Mouse (Mus musculus): ENCODE measurements around the gene Tysnd1. TPM values are rescaled to one million over a fixed set of nuclear protein-coding genes. Genes with fewer than 3 reads are reported as not detected.

The Tysnd1 gene
- polyA plus RNA-seq, 1 experiment from 2014 or later, result 28.9 TPM

DNA sequence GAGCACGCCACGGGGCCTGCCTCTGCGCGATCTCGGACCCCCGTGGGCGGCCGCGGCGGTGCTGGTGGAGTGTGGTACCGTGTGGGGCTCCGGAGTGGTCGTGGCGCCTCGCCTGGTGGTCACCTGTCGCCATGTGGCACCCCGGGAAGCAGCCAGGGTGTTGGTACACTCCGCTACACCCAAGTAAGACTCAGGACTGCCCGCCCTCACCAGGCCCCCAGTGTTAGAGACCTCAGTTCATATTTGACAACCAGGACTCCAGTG is 1.2 kb downstream of the Tysnd1 start:
- Histone ChIP-seq H3K9ac (peak overlapping the region; percentile 75), H3K27ac (no peak overlapping the region), H3K9me3 (no peaks in the 10 kb centered on the region), H3K4me1 (peaks cover 23% of the 10 kb centered on the region), H3K36me3 (replicated peaks) (peaks cover 30% of the 10 kb centered on the region), H3K27me3 (no peaks in the 10 kb centered on the region), H3K4me3 (replicated peaks) (peak overlapping the region; percentile 92), H3K4me2 (peak overlapping the region; percentile 99)
- no peak for ATAC-seq (ENCODE audit: low FRiP score)
- 17% methylated on average over 19 of the region's 19 CpGs for WGBS

DNA sequence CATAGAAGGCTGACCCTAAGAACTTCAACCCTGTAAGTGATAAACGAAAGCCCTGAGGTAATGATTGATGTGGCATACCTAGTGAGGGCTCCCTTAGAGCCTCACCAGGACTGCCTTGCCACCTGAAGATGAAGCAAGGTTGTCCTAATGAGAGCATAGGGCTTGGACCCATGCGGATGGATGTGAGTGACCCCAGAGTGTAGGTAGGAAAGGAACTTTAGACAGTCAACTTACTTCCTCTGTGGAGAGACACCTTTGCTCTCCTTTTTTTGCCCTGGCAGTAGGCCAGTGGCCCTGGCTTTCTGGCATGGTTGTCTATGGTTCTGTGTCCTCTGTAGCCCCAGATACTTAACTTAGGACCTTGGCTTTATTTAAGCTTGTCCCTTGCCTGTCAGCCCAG is 1.7 kb downstream of the Tysnd1 start:
- Histone ChIP-seq H3K4me1 (peaks cover 23% of the 10 kb centered on the region), H3K4me2 (peak overlapping the region; percentile 99), H3K27me3 (no peaks in the 10 kb centered on the region), H3K36me3 (replicated peaks) (peaks cover 31% of the 10 kb centered on the region), H3K9ac (peak overlapping the region; percentile 75; the same call in 1 of the 2 replicates), H3K27ac (no peak overlapping the region), H3K4me3 (replicated peaks) (peak overlapping the region; percentile 92), H3K9me3 (no peaks in the 10 kb centered on the region)
- 91% methylated on average over 2 of the region's 2 CpGs for WGBS
- no peak for ATAC-seq (ENCODE audit: low FRiP score)

DNA sequence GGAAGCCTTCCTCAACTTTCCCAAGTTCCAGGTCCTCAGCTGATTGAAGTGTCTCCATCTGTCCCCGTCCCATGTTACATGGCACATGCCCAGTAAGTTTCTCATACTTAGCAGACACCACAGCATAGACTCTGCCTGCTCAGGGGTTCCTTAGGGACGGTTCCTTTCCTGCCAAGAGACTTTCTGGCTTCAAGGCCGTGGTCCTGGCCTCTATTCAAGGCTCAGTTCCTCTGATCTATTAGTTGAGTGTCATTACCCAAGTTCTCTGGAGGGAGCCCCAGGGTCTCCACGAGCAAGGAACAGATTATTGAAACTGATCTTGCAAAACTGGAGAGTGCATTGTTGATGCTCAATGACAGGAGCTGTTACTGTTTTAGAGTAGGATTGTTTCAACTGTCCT is 9.3 kb downstream of the Tysnd1 start:
- H3K4me1 ChIP-seq, result no peaks in the 10 kb centered on the region
- no peak overlapping the region for H3K4me2 ChIP-seq
- no peak for ATAC-seq (ENCODE audit: low FRiP score)
- no peaks in the 10 kb centered on the region for H3K9me3 ChIP-seq
- no peaks in the 10 kb centered on the region for H3K27me3 ChIP-seq
- H3K9ac ChIP-seq, result no peak overlapping the region
- WGBS, result 76% methylated on average over 4 of the region's 4 CpGs
- H3K4me3 ChIP-seq (replicated peaks), result no peak overlapping the region
- no peak overlapping the region for H3K27ac ChIP-seq
- peaks cover 24% of the 10 kb centered on the region for H3K36me3 ChIP-seq (replicated peaks)

DNA sequence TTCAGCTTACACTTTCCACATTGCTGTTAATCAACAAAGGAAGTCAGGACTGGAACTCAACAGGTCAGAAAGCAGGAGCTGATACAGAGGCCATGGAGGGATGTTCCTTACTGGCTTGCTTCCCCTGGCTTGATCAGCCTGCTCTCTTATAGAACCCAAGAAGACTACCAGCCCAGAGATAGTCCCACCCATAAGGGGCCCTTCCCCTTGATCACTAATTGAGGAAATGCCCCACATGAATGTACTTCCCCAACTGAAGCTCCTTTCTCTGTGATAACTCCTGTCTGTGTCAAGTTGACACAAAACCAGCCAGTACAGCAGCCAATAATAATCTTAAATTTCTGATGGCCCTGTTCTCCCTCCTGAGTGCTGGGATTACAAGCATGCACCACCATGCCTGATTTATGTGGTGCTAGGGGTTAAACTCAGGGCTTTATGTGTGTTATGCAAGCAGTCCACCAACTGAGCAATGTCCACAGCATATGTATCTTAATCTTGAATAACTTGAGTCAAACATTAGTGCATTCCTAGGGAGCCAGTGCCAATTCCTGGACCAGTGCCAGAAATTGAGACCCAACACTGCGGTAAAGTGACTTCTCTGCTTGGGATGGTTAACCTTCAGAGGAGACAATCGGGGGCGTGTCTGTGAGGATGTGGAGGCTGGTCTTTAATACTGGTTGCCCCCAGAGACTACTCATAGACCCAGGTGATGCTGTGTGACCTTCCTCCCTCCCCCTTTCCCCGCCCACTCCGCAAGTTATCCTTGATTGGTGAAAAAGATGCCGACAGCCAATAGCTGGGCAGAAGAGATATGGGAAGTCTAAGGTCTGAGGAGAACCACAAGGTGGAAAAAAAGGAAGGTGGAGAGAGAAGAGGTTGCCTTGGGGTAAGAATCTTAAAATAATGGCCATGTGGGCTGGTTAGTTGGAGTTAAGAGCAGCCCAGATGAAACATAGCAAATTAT is 11.4 kb downstream of the Tysnd1 start:
- no peak for ATAC-seq (ENCODE audit: low FRiP score)

DNA sequence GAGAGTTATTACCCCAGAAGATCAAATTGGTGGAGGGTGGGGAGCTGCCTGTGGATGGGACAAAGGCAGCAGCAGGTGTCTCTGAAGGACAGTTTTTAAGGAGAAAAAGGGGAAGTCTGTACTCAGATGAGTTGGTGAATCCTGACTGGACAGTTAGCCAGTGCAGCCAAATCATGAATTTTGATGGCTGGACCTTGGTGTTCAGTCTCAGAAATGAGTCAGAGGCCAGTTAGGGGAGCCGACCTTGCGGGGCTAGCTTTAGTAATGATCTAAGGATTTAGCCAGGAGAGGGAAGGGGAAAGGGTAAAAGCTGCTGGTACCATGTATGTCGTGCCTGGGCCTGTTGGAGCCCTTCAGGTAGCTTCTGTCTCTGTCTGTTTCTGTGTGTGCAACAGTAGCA is 18.3 kb downstream of the Tysnd1 start:
- Histone ChIP-seq H3K9me3 (no peaks in the 10 kb centered on the region), H3K4me1 (peaks cover 9% of the 10 kb centered on the region), H3K9ac (no peak overlapping the region), H3K4me2 (no peak overlapping the region), H3K36me3 (replicated peaks) (no peaks in the 10 kb centered on the region), H3K4me3 (replicated peaks) (no peak overlapping the region), H3K27me3 (peaks cover 35% of the 10 kb centered on the region), H3K27ac (no peak overlapping the region)
- ATAC-seq (ENCODE audit: low FRiP score), result no peak
- WGBS, result 62% methylated on average over 3 of the region's 3 CpGs

More for the DNA sequence above, 11.4 kb downstream of the Tysnd1 start:
- Histone ChIP-seq H3K4me1 (no peaks in the 10 kb centered on the region), H3K27ac (no peak overlapping the region), H3K9me3 (no peaks in the 10 kb centered on the region), H3K4me3 (replicated peaks) (no peak overlapping the region), H3K27me3 (0 out of 2 replicates have a peak, but pooled peaks cover 3% of the 10 kb centered on the region), H3K9ac (no peak overlapping the region), H3K36me3 (replicated peaks) (peaks cover 19% of the 10 kb centered on the region), H3K4me2 (no peak overlapping the region)
- WGBS, result 72% methylated on average over 6 of the region's 6 CpGs

- 94% methylated on average over 4 of the region's 4 CpGs for WGBS
- H3K4me1 ChIP-seq, result peaks cover 9% of the 10 kb centered on the region
- H3K9ac ChIP-seq, result no peak overlapping the region
- H3K4me3 ChIP-seq (replicated peaks), result no peak overlapping the region
- H3K4me2 ChIP-seq, result no peak overlapping the region
- H3K27me3 ChIP-seq, result peaks cover 35% of the 10 kb centered on the region
- no peak overlapping the region for H3K27ac ChIP-seq
- no peak for ATAC-seq (ENCODE audit: low FRiP score)
- H3K9me3 ChIP-seq, result no peaks in the 10 kb centered on the region
- H3K36me3 ChIP-seq (replicated peaks), result no peaks in the 10 kb centered on the region
Measured at GRCm38 (mm10) chr10:61714146-61714545, 18.8 kb downstream of the Tysnd1 start.

DNA sequence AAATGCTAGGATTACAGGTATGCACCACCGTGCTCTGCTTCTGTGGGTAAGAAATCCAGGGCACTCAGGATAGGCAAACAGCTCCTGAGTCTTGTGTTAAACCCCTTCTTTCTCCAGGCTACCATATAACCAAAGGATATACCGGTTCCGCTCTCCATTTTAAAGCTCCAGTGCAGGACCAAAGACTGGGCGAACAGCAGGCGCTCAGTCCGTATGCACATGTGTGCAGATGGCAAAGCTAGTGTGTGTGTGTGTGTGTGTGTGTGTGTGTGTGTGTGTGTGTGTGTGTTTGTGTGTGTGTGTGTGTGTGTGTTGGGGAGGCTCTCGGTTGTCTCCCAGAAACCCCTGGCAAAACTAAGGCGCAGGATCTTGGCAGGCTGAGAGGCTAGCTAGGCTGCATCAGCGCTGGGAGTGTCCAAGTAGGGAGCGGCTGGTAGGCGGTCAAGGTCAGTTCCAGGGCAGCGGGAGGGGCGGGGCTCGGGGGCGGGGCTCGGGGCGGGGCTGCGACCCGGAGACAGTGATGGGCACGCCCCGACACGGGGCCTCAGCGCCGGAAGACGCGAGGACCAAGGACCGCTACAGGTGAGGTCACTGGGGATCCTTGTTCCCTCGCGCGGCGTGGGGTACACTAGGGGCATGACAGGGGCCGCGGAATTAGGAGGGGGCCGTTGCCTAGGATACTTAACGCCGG is 19.6 kb downstream of the Tysnd1 start, which contains the start of gene Aifm2:
TSS of gene Aifm2 (plus strand) at position 493 of the 691 bp plus-strand sequence.
- peaks cover 9% of the 10 kb centered on the region for H3K4me1 ChIP-seq
- H3K4me2 ChIP-seq, result peak within 1 kb of the TSS; percentile 85
- H3K9me3 ChIP-seq, result no peaks in the 10 kb centered on the region
- peaks cover 35% of the 10 kb centered on the region for H3K27me3 ChIP-seq
- ATAC-seq (ENCODE audit: low FRiP score), result peak; percentile 82
- WGBS, result 15% methylated on average over 34 of the region's 36 CpGs
- H3K27ac ChIP-seq, result no peak within 1 kb of the TSS
- H3K9ac ChIP-seq, result peak within 1 kb of the TSS; percentile 61
- peak within 1 kb of the TSS; percentile 53 for H3K4me3 ChIP-seq (replicated peaks)
- H3K36me3 ChIP-seq (replicated peaks), result no peaks in the 10 kb centered on the region

DNA sequence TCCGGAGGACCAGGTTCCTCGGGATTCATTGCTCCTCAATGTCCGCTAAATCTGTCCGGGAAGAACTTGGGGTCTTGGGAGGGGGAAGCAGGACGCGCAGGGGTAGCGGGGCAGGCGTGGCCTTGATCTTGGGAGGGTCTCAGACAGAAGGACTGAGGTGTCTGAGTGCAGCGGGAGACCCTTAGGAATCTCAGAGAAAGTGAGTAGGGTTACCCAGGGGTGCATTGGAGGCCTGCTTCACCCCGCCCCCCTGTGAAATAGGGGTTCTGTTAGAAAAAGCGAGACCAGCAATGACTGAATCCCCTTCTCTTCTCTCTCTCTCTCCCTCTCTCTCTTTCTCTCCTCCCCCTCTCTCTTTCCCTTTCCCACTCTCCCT is 20.1 kb downstream of the Tysnd1 start:
- H3K4me3 ChIP-seq (replicated peaks), result peak overlapping the region; percentile 53
- no peak for ATAC-seq (ENCODE audit: low FRiP score)
- 3% methylated on average over 11 of the region's 11 CpGs for WGBS

DNA sequence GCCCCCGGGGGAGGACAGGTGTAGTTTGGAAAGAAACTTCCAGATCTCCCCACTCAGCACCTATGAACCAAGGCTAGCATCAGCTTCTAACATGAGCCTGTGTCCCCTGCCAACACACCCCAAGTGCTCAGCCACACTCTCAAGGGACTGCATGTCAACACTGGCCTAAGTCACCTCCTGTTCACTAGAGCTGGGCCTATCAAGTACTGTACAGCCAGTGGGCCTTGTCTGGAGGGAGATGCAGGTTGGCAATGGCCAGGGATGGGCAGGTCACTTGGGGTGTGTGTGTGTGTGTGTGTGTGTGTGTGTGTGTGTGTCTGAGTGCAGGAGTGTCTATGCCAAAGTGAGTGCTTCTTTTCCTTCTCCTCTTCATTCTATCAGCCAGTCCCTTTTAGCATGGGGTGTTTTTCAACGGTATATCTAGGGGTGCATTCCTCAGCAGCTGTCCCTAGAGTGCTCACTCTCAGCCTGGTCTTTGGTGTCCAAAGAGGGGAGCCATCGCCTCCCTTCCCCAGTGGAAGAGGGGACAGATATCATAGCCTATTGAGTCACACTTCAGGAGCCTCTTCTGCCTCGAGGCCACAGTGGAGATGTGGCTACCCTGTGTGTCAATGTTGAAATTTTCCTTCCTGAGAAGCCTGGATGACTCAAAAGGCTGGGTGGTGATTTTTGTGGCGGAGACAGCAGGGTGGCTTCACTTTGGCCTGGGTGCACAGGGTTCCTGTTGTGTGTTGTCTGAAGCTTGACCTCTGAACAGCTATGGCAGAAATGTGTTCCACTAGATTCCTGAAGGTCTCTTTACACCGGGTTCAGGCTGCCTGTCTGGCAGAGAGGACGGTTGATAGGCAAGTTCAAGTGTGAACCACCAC is 20.9 kb downstream of the Tysnd1 start:
- Histone ChIP-seq H3K27me3 (peaks cover 32% of the 10 kb centered on the region), H3K4me1 (peaks cover 9% of the 10 kb centered on the region), H3K36me3 (replicated peaks) (no peaks in the 10 kb centered on the region), H3K4me2 (peak overlapping the region; percentile 85; the same call in 1 of the 2 replicates), H3K9me3 (no peaks in the 10 kb centered on the region), H3K9ac (no peak overlapping the region), H3K4me3 (replicated peaks) (no peak overlapping the region), H3K27ac (no peak overlapping the region)
- WGBS, result 84% methylated on average over 7 of the region's 7 CpGs
- no peak for ATAC-seq (ENCODE audit: low FRiP score)

More for the DNA sequence above, 20.1 kb downstream of the Tysnd1 start:
- peak overlapping the region; percentile 85 for H3K4me2 ChIP-seq
- H3K4me1 ChIP-seq, result peaks cover 9% of the 10 kb centered on the region
- peak overlapping the region; percentile 61 for H3K9ac ChIP-seq
- no peak overlapping the region for H3K27ac ChIP-seq
- peaks cover 35% of the 10 kb centered on the region for H3K27me3 ChIP-seq
- H3K9me3 ChIP-seq, result no peaks in the 10 kb centered on the region
- no peaks in the 10 kb centered on the region for H3K36me3 ChIP-seq (replicated peaks)

DNA sequence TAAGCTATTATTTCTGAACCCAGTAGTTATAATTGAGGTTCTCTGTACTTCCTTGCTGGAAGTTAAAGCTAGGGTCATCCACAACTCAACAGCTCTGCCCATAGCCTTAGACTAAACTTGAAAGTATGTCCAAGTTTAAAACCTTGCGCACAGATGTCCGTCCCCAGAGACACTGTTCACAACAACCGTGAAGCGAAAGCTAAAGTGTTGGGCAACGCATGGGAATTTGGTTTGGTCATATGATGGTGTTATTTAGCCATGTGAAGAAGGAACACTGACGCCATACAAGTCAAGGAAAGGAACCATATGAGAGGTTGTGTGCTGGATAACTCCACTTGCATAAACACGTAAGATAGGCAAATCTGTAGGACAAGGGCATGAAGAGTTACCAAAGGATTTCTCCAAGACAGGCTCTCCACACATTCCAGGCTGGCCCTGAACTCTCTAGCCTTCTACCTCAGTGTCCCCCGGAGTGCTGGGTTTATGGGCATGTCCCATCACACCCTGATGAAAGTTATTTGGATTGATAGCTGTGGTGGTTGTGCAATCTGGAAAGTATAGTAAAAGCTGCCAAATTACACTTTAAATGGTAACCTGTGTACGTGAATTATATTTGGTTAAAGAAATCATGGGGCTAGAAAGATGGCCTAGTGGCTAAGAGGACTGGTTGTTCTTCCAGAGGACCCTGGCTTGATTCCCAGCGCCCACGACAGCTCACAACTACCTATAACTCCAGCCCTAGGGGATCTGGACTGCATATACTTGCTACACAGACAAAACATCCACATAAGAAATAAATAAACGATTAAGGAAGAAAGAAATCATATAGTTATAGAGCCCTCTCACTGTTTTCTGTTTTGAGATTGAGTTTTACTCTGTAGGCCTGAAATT is 22.3 kb downstream of the Tysnd1 start:
- ATAC-seq (ENCODE audit: low FRiP score), result no peak
- H3K36me3 ChIP-seq (replicated peaks), result no peaks in the 10 kb centered on the region
- H3K27me3 ChIP-seq, result peaks cover 27% of the 10 kb centered on the region
- H3K9me3 ChIP-seq, result no peaks in the 10 kb centered on the region
- H3K4me3 ChIP-seq (replicated peaks), result no peak overlapping the region
- 90% methylated on average over 12 of the region's 12 CpGs for WGBS
- H3K9ac ChIP-seq, result no peak overlapping the region
- peaks cover 9% of the 10 kb centered on the region for H3K4me1 ChIP-seq
- H3K4me2 ChIP-seq, result no peak overlapping the region
- no peak overlapping the region for H3K27ac ChIP-seq

DNA sequence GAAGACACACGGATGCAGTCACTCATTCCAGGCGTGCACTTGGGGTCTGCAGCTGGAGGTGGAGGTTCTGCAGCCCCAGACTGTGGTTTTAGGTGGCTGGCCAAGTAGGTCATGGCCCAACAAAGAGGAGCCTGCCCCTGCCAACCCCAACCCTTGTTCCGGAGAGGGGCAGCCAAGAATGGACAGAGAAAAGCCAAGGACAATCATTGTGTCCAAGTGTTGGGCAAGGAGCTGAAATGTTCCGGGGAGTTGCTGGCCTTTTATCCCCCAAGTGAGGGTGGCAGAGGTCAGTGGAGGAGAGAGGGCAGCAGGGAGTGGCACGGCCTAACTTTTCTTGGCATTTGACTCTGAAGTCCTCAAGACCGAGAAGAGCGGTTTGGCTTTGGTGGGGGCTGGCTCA is 25.0 kb downstream of the Tysnd1 start:
- 93% methylated on average over 7 of the region's 7 CpGs for WGBS
- Histone ChIP-seq H3K27me3 (peaks cover 14% of the 10 kb centered on the region), H3K4me3 (replicated peaks) (no peak overlapping the region), H3K9ac (no peak overlapping the region), H3K9me3 (no peaks in the 10 kb centered on the region), H3K4me1 (peaks cover 4% of the 10 kb centered on the region), H3K36me3 (replicated peaks) (no peaks in the 10 kb centered on the region), H3K27ac (no peak overlapping the region), H3K4me2 (no peak overlapping the region)
- no peak for ATAC-seq (ENCODE audit: low FRiP score)

Data from forebrain, embryonic 12.5 days (tissue).